Mouse (Mus musculus) spleen, embryonic (tissue): ENCODE results near the gene Ano1.

Experiments
- CTCF ChIA-PET: fragments of 350-600 bp; sonication (Branson Sonifier 250); formaldehyde crosslinking; loops from one replicate; lab custom pipeline; 2022; lab: Charles Lee

The Ano1 gene

DNA sequence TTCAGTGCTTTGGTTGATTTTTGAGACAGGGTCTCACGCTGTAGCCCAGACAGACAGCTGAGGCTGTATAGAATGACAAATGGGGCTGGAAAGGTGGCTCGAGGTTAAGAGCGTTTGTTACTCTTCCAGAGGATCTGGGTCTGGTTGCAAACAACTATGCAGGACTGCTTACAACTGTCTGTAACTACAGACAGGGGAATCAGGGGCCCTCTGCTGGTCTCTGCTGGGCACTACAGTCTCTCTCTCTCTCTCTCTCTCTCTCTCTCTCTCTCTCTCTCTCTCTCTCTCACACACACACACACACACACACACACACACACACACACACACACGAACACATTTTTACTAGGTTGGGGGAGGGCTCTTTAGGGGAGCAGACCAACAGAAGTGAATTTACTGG is 168.2 kb downstream of the Ano1 start:
- CTCF ChIA-PET = interaction anchor here (0.5 to 1.2 kb wide), 2 partner anchors 39 to 1220 kb away, joined by 3 read pairs; no protein-coding TSS in a partner anchor

DNA sequence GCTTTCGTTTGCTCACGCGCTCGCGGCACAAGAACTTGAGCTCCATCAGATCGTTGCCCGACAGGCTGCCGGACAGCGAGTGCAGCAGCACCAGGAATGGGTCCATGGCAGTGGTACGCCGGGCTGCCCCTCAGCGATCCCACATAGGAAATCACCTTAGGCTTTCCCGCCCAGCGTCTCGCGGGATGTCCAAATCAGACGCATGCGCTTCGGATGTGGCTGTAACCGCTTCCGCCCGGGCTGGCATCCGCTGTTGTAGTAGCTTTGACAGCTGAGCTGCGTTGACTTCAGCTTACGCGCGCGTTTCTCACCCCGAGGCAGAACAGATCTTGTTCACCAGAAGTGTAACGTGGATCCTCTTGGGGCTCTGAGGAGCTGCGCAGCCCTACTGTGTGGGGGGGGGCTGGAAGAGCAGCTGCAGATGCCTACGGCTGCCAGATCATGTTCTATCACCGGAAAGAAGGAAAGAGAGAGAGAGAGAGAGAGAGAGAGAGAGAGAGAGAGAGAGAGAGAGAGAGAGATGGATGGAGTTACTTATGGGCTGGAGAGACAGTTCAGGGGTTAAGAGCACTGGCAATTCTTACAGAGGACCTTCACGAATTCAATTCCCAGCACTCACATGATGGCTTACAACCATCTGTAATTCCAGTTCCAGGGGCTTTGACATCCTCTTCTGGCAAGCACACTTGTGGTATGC is 169.3 kb downstream of the Ano1 start, which contains the start of gene Fadd:
Gene Fadd, minus strand, starts transcription at position 180 of the 697 bp plus-strand sequence.
- CTCF ChIA-PET = interaction anchor here (0.5 to 1.8 kb wide), 3 partner anchors 11 to 174 kb away, joined by 3 to 5 read pairs (median 4); no protein-coding TSS in a partner anchor

- CTCF ChIA-PET = interaction anchor here (0.5 to 1.8 kb wide), 3 partner anchors 12 to 173 kb away, joined by 3 to 5 read pairs (median 4); no protein-coding TSS in a partner anchor
These were observed 170.1 kb downstream of the Ano1 start for GRCm38 (mm10) chr7:144581559-144582283.

DNA sequence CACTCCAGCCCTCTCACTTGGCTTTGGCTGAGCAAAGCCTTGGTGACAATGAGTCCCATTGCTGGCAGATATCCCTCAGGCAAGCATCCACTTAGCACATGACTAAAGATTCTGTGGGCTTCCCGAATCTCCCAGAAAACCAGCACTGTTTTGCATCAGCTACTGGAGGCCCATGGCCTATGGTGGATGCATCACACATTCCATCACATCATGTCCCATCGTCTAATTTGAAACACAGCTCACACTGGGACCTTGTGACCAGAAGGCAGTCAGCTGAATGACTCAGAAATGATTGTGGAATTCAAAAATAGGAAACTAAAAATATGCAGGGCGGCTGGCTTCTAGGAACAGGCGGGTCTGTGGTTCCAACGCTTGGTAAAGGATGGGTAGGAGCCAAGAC is 173.9 kb downstream of the Ano1 start:
- CTCF ChIA-PET = interaction anchor here (1.1 kb wide), 1 partner anchor 26 kb away, joined by 3 read pairs; no protein-coding TSS in a partner anchor

- CTCF ChIA-PET = no interaction called here
These were observed 179.5 kb downstream of the Ano1 start for GRCm38 (mm10) chr7:144572234-144572633.

DNA sequence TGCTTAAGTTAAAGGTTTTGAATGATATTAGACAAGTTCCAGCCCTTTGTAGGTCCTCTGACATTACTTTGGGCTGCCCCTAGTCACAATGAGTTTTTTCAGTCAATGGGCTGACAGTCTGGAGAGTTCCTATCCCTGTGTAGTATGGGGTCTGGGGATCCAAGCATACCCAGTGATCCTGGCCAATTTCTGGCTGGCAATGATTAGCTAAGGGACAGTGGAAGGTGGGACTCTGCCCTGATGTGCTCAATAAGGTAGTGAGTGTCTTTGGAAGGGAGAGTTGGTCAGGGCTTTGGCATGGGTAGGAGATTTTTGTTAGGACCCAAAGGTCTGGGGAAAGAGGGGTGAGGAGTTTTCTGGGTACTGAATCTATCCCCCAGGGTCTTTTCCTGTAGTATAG is 180.2 kb downstream of the Ano1 start:
- CTCF ChIA-PET = no interaction called here

DNA sequence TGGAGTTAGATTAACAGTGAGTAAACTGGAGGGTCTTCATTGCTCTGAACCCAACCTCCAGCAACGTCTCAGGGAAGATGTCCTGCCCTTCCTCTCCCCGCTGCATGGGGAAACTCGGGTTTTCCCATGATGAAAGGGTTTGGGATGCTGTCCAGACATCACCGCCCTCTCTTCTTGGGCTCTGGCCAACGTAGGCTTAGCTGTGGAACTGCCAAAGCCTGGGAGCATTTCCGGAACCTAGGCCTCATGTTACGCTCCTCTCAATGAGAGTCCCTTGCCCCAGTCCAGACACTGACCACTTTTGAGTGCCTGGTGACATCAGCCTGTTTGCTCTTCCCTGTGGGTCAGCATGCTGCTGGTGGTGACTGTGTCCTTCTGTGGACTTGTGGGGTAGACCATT is 182.3 kb downstream of the Ano1 start:
- CTCF ChIA-PET = no interaction called here

DNA sequence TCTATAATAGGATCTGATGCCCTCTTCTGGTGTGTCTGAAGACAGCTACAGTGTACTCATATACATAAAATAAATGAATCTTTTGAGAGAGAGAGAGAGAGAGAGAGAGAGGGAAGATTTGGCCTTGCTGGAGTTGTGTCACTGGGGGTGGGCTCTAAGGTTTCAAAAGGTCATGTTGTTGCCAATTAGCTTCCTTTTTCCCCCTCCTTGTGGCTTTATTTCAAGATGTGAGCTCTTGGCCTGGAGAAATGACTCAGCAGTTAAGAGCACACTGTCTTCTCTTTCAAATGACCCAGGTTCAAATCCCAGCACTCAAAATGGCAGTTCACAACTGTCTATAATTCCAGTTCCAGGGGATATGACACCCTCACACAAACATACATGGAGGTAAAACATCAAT is 183.7 kb downstream of the Ano1 start:
- CTCF ChIA-PET = interaction anchor here (0.6 kb wide), 1 partner anchor 14 kb away, joined by 4 read pairs; the partner anchor contains the start of gene Ppfia1

DNA sequence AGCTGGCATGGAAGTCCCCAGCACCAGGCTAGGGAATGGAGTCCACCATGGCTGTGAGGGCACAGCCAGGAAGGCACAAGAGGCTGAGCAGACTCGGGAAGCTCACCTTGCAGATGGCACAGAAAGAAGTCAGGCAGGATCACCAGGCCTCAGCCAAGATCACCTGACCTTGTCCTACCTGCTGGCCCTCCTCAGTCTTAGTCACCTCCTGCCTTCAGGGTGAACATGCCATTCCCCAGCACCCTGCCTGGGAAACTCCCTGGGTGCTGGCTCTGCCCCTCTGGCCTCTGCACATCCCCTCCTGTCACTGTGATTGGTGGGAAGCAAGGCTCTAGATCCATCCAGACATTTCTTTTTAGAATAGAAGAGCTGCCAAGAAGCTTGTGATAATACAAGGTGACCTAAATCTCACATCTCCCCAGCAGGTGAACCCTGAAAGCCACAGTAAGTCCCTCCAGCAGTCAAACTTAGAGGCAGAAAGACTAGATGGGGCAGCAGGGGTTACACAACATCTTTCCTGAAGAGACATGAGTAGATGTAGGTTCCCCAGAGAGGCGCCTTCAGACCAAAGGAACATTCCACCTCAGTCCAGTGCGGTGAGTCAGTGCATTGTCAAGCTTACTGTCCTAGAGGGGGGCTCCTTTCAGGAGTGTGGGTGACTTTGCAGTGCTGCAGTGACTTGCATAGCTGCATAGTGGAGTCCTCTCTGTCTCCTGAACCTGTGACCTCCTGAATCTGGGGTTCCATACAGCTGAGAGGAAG is 184.7 kb downstream of the Ano1 start:
- CTCF ChIA-PET = no interaction called here

DNA sequence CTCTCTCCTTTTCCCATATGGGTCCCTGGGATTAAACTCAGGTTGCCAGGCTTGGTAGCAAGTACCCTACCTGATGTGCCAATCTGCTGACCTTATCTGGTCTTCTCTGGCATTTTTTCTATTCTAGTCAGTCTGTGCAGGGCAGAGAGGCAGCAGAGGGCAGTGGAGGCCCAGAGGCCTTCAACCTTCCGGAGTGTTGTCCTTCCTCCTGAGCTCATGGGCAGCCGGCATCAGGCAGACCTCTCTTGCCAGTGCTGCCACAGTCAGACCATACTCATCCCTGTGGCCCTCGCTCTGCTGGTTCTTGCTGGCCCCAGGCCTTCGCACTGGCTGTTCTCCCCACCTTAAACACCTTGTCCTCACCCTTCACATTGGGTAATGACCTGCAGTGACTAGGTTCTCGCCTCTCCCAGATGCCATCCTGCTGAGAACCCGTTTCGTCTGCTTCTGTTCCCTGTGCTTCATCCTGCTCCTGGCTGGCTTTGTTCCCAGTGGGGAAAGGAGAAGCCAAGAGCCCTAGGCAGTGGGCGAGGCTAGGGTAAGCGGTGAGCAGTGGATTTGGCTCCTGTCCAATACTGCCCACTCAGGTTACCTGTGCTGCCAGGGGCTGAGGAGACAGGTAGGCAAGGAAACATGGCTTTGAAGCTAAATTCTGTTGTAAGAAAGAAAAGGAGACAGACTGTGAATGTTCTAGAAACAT is 188.2 kb downstream of the Ano1 start:
- CTCF ChIA-PET = no interaction called here

- CTCF ChIA-PET = no interaction called here
These were observed 189.8 kb downstream of the Ano1 start for GRCm38 (mm10) chr7:144562016-144562415.

DNA sequence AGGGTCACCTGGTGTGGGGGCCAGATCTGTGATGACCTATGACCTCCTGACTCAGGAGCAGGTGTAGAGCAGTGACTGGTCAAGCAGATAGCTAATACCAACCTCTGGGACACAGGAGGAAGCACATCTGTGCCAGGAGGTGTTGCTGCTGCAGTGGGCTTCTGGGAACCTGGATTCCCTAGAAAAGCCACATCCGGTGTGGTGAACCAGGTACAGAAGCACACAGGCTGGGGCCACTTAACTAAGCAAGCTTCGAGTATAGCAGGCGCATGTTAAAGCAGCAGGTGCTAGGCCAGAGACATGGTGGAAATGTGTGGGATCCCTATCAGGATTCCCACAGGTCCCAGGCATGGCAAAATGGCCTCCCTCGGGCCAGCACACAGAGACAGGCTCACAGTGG is 191.2 kb downstream of the Ano1 start:
- CTCF ChIA-PET = no interaction called here

DNA sequence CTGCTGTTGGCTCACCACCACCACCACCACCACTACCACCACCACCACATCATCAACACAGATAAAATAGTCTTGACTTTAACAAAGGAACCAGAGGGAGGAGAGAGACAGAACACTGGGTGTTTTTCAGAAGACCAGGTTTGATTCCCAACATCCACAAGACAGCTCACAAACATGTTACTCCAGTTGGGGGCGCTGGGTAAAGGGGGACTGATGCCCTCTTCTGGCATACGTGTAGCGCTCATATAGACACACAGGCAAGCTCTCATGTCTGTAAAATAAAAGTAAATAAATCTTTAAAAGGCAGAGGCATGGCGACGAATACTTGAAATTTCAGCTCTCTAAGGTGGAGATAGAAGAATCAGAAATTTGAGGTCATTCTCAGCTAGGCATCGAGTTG is 193.2 kb downstream of the Ano1 start:
- CTCF ChIA-PET = interaction anchor here (0.5 kb wide), 1 partner anchor 481 kb away, joined by 3 read pairs; no protein-coding TSS in a partner anchor

- CTCF ChIA-PET = interaction anchor here (0.7 kb wide), 2 partner anchors 14 to 20 kb away, joined by 3 to 4 read pairs; no protein-coding TSS in a partner anchor
These were observed 197.7 kb downstream of the Ano1 start for GRCm38 (mm10) chr7:144554123-144554472.

- CTCF ChIA-PET = interaction anchor here (0.6 to 0.7 kb wide), 3 partner anchors 15 to 23 kb away, joined by 3 to 7 read pairs (median 4); no protein-coding TSS in a partner anchor
These were observed 198.3 kb downstream of the Ano1 start, which contains the start of gene Ppfia1 for GRCm38 (mm10) chr7:144553237-144554122. Gene Ppfia1 (minus strand): TSS chr7:144553729.

GRCm38 (mm10) chr7:144552274-144552673 is 199.5 kb downstream of the Ano1 start:
- CTCF ChIA-PET = interaction anchor here (1.2 kb wide), 1 partner anchor 25 kb away, joined by 3 read pairs; no protein-coding TSS in a partner anchor

GRCm38 (mm10) chr7:144550811-144551210 is 201.0 kb downstream of the Ano1 start:
- CTCF ChIA-PET = interaction anchor here (1.2 kb wide), 1 partner anchor 26 kb away, joined by 3 read pairs; no protein-coding TSS in a partner anchor

GRCm38 (mm10) chr7:144549904-144550566 is 201.7 kb downstream of the Ano1 start:
- CTCF ChIA-PET = no interaction called here

DNA sequence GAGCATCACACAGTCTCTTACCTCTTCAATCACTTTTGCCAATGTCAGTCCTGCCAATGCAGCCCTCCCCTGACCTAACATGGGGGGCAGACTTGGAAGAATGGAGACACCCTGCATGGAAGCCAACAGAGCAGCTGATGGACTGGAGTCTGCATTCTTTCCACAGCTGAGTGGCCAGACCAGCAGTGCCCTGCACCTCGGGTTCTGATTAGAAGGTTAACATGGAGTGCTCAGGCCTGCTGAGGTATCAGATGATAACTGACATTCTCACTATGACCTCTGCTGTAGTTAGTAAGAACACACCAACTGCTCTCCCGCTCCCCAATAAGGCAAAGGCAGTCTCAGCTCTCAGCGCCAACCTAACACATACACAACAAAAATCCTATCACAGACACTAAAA is 206.5 kb downstream of the Ano1 start:
- CTCF ChIA-PET = no interaction called here
